Mouse (Mus musculus): ENCODE data around the gene Prr19.
A peak's percentile ranks its signal among the peaks of the same experiment; 100 is the strongest.
"Not testable (repeated sequence)": the region's sequence is repeated elsewhere in the genome, so short reads cannot be mapped to it uniquely, and the experiment has no call there.

Gene Prr19

DNA sequence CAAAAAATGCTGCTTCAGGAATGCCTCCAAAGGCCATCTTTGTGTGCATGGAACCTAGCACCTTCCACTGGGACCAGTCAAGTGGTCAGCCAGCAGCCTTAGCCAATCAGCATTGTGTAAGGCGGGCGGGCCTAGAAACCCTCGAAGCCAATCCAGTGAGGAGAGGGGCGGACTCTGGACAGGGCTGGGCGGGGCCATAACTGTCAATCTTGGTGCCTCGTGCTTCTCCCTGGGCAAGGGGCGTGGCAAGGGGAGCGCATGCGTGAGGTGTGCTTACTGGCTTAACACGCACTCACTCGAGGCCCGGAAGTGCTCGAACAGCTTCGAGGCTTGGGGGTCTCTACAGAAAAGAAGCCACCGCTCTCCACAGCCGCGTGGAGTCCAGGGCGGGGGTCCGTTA is at the start of gene Prr19:
Prr19 (plus strand) TSS at position 349 of the 400 bp plus-strand sequence.
- DNase-seq (ENCODE audit: low read depth, low spot score) = peak; percentile 96

GRCm38 (mm10) chr7:25251822-25252221 is 49.4 kb upstream of the Prr19 start:
- DNase-seq (ENCODE audit: low read depth, low spot score) = no peak

DNA sequence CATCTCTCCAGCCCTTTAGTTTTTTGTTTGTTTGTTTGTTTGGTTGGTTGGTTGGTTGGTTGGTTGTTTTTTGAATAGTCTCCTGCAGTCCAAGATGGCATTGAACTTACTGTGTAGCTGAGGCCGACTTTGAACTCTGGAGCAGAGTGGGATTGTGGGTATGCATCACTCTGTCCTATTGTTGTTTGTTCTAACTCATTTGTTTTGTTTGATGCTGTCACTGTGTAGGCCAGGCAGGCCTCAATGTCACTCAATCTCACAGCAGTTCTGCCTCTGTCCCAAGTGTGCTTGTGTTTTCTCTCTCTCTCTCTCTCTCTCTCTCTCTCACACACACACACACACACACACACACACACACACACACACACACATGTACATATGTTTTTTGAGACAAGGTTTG is 39.3 kb upstream of the Prr19 start:
- no peak for DNase-seq (ENCODE audit: low read depth, low spot score)

GRCm38 (mm10) chr7:25263968-25264870 is 37.0 kb upstream of the Prr19 start:
- peak; percentile 96 for DNase-seq (ENCODE audit: low read depth, low spot score)

GRCm38 (mm10) chr7:25265743-25266142 is 35.5 kb upstream of the Prr19 start:
- not testable (repeated sequence) for DNase-seq (ENCODE audit: low read depth, low spot score)

GRCm38 (mm10) chr7:25266180-25266962 is 34.8 kb upstream of the Prr19 start:
- DNase-seq (ENCODE audit: low read depth, low spot score) = no peak

DNA sequence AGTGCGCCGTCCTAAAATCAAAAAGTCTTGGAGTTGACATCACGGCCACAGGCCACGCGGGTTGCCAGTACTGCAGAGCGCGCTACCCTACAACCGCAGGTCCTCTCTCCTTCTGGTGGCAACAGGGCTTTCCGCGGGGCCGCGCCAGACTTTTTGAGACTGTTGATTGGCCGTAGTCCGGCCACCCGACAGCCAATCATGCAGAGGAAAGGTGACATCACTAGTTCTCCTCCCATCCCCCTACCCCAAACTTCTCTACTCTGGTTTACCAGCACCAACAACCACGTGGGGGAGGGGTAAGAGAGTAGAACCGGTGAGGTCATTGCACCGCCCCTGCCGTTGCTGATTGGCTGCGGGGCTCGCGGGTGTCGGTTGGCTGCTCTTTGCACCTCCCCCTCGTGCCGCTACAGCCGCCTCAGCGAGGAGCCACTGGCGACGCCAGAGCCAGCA is 33.9 kb upstream of the Prr19 start, which contains the start of gene Cic:
Cic (plus strand) TSS at position 404 of the 450 bp plus-strand sequence.
- DNase-seq (ENCODE audit: low read depth, low spot score) = peak; percentile 100

GRCm38 (mm10) chr7:25267751-25268463 is 33.3 kb upstream of the Prr19 start:
- DNase-seq (ENCODE audit: low read depth, low spot score) = peak; percentile 100

DNA sequence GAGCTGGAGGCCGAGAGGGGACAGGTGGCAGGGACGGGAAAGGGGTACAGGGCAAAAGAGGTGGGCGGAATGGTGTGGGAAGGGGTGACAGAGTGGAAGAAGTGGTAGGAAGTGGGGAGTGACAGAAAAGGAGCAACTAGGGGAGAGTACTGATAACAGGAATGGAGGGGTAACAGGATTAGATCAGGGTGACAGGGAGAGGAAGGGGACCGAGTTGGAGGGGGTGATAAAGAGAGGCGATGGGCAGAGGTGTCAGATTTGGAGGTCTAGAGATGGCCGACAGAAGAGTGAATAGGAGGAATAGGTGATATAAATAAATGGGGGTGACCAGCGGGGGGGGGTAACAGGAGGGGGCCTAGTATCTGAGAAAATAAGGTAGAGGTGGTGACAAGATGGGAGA is 32.6 kb upstream of the Prr19 start:
- DNase-seq (ENCODE audit: low read depth, low spot score) = no peak

DNA sequence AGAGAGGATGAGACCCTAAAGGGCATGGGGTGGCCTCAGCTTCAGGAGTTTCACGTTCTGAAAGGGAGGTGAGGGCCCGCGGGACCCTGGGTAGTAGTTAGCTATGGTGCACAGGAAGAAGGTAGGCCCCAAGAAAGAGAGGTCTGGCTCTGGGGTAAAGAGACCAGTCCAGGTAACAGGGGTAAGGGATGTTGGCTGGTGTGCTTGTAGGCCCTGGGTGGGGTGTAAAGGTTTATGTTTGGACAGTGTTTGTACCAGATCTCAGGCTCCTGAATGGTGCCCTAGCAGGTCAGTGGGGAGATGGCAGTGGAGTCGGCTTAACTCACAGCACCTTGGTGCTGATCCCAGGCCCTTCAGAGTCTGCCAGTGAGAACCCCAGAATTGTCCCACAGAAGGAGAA is 32.2 kb upstream of the Prr19 start:
- no peak for DNase-seq (ENCODE audit: low read depth, low spot score)

DNA sequence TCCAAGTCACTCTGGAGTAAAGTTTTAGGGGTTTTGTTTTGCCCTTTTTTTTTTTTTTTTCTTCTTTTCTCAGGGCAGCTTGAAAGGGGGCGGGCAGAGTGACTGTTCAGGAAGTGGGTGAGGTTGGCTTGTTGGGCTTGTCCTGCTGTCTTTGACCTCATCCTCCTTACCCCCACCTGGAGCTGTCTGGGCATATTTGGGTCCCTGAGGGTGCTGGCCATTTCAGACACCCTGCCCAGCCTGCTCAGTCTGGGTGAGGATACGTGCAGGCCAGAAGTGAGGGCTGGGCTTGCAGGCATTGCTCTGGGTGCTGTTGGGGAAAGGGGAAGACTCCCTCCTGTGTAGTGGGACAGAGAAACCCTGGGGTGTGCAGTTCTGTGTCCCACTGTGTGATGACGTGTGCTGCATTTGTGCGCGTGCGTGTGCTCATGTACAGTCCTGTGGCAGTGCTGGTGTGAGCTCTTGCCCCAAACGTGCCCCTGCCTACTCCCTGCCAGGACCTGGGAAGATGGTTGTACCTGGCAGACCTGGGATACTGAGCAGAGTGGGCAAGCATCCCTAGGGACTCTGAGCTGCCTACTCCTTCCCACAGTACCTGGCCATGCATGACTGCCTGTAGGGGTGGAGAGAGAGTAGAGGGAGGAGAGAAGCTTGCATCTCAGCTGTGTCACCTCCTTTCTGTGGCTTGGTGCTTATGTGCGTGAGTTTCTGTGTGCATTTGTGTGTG is 31.5 kb upstream of the Prr19 start:
- DNase-seq (ENCODE audit: low read depth, low spot score) = no peak

DNA sequence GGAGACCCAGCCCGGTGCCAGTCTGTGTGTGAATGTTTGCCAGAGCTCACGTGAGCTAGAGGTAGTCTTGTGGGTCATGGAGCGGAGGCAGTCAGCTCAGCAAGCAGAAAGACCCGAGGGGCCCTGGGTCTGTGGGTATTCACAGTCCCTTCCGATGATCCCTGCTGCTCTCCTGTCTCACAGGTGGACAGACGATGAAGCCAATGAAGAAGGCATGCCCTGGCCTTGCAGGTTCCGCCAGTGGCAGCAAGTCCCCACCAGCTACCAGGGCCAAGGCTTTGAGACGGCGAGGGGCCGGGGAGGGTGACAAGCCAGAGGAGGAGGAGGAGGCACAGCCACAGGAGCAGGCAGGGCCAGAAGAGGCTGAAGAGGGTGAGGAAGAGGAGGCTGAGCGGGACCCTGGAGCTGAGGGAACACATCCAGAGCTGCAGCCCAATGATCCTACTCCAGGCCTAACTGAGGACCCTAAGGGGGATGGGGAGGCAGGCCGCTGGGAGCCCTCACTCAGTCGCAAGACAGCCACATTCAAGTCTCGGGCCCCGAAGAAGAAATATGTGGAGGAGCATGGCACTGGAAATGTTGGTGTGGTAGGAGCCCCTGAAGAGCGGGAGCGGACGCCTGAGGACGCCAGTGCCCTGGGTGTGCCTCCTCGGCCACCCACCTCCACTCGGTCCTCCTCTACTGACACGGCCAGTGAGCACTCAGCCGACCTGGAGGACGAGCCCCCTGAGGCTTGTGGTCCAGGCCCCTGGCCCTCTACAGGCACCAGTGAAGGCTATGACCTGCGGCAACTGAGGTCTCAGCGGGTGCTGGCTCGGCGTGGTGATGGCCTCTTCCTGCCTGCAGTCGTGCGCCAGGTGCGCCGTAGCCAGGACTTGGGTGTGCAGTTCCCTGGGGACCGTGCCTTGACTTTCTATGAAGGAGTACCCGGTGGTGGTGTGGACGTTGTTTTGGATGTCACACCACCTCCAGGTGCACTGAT is 30.3 kb upstream of the Prr19 start:
- no peak for DNase-seq (ENCODE audit: low read depth, low spot score)

DNA sequence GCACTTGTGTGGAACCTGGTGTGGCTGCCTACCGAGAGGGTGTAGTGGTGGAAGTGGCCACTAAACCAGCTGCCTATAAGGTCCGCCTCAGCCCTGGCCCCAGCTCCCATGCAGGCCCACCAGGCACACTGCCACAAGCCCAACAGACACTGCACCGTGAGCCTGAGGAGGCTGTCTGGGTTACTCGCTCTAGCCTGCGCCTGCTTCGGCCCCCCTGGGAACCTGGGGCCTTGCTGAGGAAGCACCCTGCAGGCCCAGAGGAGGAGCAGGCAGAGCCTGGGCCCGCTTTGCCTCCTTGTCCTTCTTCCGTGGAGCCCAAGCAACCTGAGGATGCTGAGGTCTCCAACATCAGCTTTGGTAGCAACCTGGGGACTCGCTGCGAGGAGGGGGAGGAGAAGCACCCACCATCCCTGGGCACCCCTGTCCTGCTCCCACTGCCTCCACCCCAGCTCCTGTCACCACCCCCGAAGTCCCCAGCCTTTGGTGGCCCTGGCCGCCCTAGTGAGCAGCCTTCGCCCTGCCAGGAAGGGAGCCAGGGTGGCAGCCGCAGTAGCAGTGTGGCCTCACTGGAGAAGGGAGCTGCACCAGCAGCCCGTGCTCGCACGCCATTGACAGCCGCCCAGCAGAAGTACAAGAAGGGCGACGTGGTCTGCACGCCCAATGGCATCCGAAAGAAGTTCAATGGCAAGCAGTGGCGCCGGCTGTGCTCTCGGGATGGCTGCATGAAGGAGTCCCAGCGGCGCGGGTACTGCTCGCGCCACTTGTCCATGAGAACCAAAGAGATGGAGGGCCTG is 29.4 kb upstream of the Prr19 start:
- no peak for DNase-seq (ENCODE audit: low read depth, low spot score)

DNA sequence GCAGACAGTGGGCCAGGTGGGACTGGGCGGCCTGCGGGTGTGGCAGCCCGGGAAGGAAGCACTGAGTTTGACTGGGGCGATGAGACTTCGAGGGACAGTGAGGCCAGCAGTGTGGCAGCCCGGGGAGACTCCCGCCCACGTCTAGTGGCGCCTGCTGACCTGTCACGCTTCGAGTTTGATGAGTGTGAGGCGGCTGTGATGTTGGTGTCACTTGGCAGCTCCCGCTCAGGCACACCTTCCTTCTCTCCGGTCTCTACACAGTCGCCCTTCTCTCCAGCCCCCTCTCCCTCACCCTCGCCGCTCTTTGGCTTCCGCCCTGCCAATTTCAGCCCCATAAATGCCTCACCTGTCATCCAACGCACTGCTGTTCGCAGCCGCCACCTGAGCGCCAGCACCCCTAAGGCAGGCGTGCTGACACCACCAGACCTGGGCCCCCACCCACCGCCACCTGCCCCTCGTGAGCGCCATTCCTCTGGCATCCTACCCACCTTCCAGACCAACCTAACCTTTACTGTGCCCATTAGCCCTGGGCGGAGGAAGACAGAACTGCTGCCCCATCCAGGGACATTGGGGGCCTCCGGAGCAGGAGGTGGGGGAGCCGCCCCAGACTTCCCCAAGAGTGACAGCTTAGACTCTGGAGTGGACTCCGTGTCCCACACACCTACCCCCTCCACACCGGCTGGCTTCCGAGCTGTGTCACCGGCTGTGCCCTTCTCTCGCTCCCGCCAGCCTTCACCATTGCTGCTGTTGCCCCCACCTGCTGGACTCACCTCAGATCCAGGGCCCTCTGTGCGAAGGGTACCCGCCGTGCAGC is 28.6 kb upstream of the Prr19 start:
- DNase-seq (ENCODE audit: low read depth, low spot score) = no peak

GRCm38 (mm10) chr7:25273259-25274241 is 27.7 kb upstream of the Prr19 start:
- DNase-seq (ENCODE audit: low read depth, low spot score) = no peak

DNA sequence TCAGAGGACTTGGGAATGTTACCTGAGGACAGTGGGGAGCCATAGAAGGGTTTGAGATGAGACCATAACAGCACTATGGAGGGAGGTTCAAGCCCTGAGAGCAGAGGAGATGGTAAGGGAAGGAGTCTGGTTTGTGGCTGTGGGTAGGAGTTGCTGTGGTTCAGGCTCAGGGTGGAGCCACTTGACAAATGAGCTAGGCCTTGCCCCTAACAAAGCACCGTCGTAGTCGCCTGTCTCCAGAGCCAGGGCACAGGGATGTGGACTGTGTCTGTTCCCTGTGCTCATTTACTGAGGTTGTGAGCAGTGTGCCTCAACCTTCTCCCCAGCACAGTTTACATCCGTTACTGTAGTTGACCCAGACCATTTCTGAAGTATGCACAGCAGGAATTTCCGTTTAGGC is 26.6 kb upstream of the Prr19 start:
- no peak for DNase-seq (ENCODE audit: low read depth, low spot score)

DNA sequence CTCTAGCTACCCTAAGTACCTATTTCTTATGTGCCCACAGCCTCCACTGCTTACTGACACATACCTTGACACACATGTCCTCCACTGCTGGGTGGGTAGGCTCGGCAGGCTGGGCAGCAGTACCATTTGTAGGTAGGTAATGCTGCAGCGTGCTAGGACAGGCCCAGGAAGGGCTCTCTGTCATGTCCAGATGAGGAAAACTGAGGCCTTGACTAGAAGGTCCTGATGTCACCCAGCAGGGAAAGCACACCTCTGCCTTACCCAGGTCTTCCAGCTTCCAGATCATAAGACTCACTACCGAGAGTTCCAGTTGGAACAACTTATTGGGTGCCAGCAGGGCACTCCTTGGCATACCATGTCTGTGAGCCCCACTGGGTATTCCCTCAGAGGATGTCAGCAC is 26.2 kb upstream of the Prr19 start:
- DNase-seq (ENCODE audit: low read depth, low spot score) = no peak

Measured in ES-CJ7 (cell line).